Mouse (Mus musculus): ENCODE data around the gene Scn11a. TPM values are rescaled to one million over a fixed set of nuclear protein-coding genes. Genes with fewer than 3 reads are reported as not detected.

Gene Scn11a
- polyA plus RNA-seq, 1 experiment: 0.09 TPM

- no peaks in the 10 kb centered on the region for H3K36me3 ChIP-seq (ENCODE audit: control insufficient read depth, insufficient read depth, low read length)
- H3K27ac ChIP-seq (ENCODE audit: insufficient read depth, low read depth, low read length): no peak overlapping the region
- WGBS: 85% methylated on average over 3 of the region's 3 CpGs
- no peak overlapping the region for H3K4me3 ChIP-seq (ENCODE audit: low read depth, low read length)
- TF ChIP-seq POLR2A (IDR thresholded peaks at IDR 0.05; ENCODE audit: low read depth, low read length): no peak
- no peaks in the 10 kb centered on the region for H3K4me1 ChIP-seq (ENCODE audit: control insufficient read depth, insufficient read depth, insufficient read length, low read length)
- no peaks in the 10 kb centered on the region for H3K27me3 ChIP-seq (ENCODE audit: control insufficient read depth, insufficient read depth, low read length)
These were observed 65.0 kb downstream of the Scn11a start for GRCm38 (mm10) chr9:119760226-119760625.

- no peak overlapping the region for H3K4me3 ChIP-seq (ENCODE audit: low read depth, low read length)
- 78% methylated on average over 1 of the region's 1 CpGs for WGBS
- H3K36me3 ChIP-seq (ENCODE audit: control insufficient read depth, insufficient read depth, low read length): no peaks in the 10 kb centered on the region
- H3K4me1 ChIP-seq (ENCODE audit: control insufficient read depth, insufficient read depth, insufficient read length, low read length): no peaks in the 10 kb centered on the region
- H3K27ac ChIP-seq (ENCODE audit: insufficient read depth, low read depth, low read length): no peak overlapping the region
- TF ChIP-seq POLR2A (IDR thresholded peaks at IDR 0.05; ENCODE audit: low read depth, low read length): no peak
- TF ChIP-seq CTCF (IDR thresholded peaks at IDR 0.05; ENCODE audit: extremely low read depth, insufficient read length, insufficient replicate concordance, low read depth, low read length): no peak
- no peaks in the 10 kb centered on the region for H3K27me3 ChIP-seq (ENCODE audit: control insufficient read depth, insufficient read depth, low read length)
These were observed 65.8 kb downstream of the Scn11a start for GRCm38 (mm10) chr9:119759457-119759856.

GRCm38 (mm10) chr9:119751507-119751906, 73.7 kb downstream of the Scn11a start:
- H3K4me3 ChIP-seq (ENCODE audit: low read depth, low read length): no peak overlapping the region
- H3K27me3 ChIP-seq (ENCODE audit: control insufficient read depth, insufficient read depth, low read length): no peaks in the 10 kb centered on the region
- WGBS: 14% methylated on average over 5 of the region's 5 CpGs
- TF ChIP-seq CTCF (IDR thresholded peaks at IDR 0.05; ENCODE audit: extremely low read depth, insufficient read length, insufficient replicate concordance, low read depth, low read length): no peak
- no peak for TF ChIP-seq POLR2A (IDR thresholded peaks at IDR 0.05; ENCODE audit: low read depth, low read length)
- no peaks in the 10 kb centered on the region for H3K36me3 ChIP-seq (ENCODE audit: control insufficient read depth, insufficient read depth, low read length)
- no peak overlapping the region for H3K27ac ChIP-seq (ENCODE audit: insufficient read depth, low read depth, low read length)
- H3K4me1 ChIP-seq (ENCODE audit: control insufficient read depth, insufficient read depth, insufficient read length, low read length): no peaks in the 10 kb centered on the region

- Histone ChIP-seq H3K4me3 (ENCODE audit: low read depth, low read length) (no peak overlapping the region), H3K4me1 (ENCODE audit: control insufficient read depth, insufficient read depth, insufficient read length, low read length) (peaks cover 3% of the 10 kb centered on the region; the same call in 1 of the 2 replicates), H3K27me3 (ENCODE audit: control insufficient read depth, insufficient read depth, low read length) (no peaks in the 10 kb centered on the region), H3K36me3 (ENCODE audit: control insufficient read depth, insufficient read depth, low read length) (no peaks in the 10 kb centered on the region), H3K27ac (ENCODE audit: insufficient read depth, low read depth, low read length) (no peak overlapping the region)
- TF ChIP-seq POLR2A (IDR thresholded peaks at IDR 0.05; ENCODE audit: low read depth, low read length): no peak
- no peak for TF ChIP-seq CTCF (IDR thresholded peaks at IDR 0.05; ENCODE audit: extremely low read depth, insufficient read length, insufficient replicate concordance, low read depth, low read length)
- WGBS: 32% methylated on average over 9 of the region's 9 CpGs
These were observed 76.1 kb downstream of the Scn11a start for GRCm38 (mm10) chr9:119749112-119749511.

- no peak overlapping the region for H3K27ac ChIP-seq (ENCODE audit: insufficient read depth, low read depth, low read length)
- H3K36me3 ChIP-seq (ENCODE audit: control insufficient read depth, insufficient read depth, low read length): no peaks in the 10 kb centered on the region
- H3K27me3 ChIP-seq (ENCODE audit: control insufficient read depth, insufficient read depth, low read length): no peaks in the 10 kb centered on the region
- H3K4me3 ChIP-seq (ENCODE audit: low read depth, low read length): 0 out of 2 replicates have a peak overlapping the region, but pooled peaks have one; percentile 3
- no peak for TF ChIP-seq POLR2A (IDR thresholded peaks at IDR 0.05; ENCODE audit: low read depth, low read length)
- no peak for TF ChIP-seq CTCF (IDR thresholded peaks at IDR 0.05; ENCODE audit: extremely low read depth, insufficient read length, insufficient replicate concordance, low read depth, low read length)
- WGBS: 59% methylated on average over 4 of the region's 4 CpGs
- peaks cover 3% of the 10 kb centered on the region; the same call in 1 of the 2 replicates for H3K4me1 ChIP-seq (ENCODE audit: control insufficient read depth, insufficient read depth, insufficient read length, low read length)
These were observed 81.4 kb downstream of the Scn11a start for GRCm38 (mm10) chr9:119743900-119744299.

GRCm38 (mm10) chr9:119743312-119743711, 81.9 kb downstream of the Scn11a start:
- Histone ChIP-seq H3K27ac (ENCODE audit: insufficient read depth, low read depth, low read length) (no peak overlapping the region), H3K27me3 (ENCODE audit: control insufficient read depth, insufficient read depth, low read length) (no peaks in the 10 kb centered on the region), H3K4me3 (ENCODE audit: low read depth, low read length) (no peak overlapping the region), H3K4me1 (ENCODE audit: control insufficient read depth, insufficient read depth, insufficient read length, low read length) (peaks cover 3% of the 10 kb centered on the region; the same call in 1 of the 2 replicates), H3K36me3 (ENCODE audit: control insufficient read depth, insufficient read depth, low read length) (no peaks in the 10 kb centered on the region)
- WGBS: 74% methylated on average over 3 of the region's 3 CpGs
- no peak for TF ChIP-seq CTCF (IDR thresholded peaks at IDR 0.05; ENCODE audit: extremely low read depth, insufficient read length, insufficient replicate concordance, low read depth, low read length)
- TF ChIP-seq POLR2A (IDR thresholded peaks at IDR 0.05; ENCODE audit: low read depth, low read length): no peak

- 31% methylated on average over 5 of the region's 5 CpGs for WGBS
- no peaks in the 10 kb centered on the region for H3K27me3 ChIP-seq (ENCODE audit: control insufficient read depth, insufficient read depth, low read length)
- no peak overlapping the region for H3K4me3 ChIP-seq (ENCODE audit: low read depth, low read length)
- TF ChIP-seq CTCF (IDR thresholded peaks at IDR 0.05; ENCODE audit: extremely low read depth, insufficient read length, insufficient replicate concordance, low read depth, low read length): no peak
- no peak for TF ChIP-seq POLR2A (IDR thresholded peaks at IDR 0.05; ENCODE audit: low read depth, low read length)
- H3K4me1 ChIP-seq (ENCODE audit: control insufficient read depth, insufficient read depth, insufficient read length, low read length): peaks cover 3% of the 10 kb centered on the region; the same call in 1 of the 2 replicates
- no peak overlapping the region for H3K27ac ChIP-seq (ENCODE audit: insufficient read depth, low read depth, low read length)
- H3K36me3 ChIP-seq (ENCODE audit: control insufficient read depth, insufficient read depth, low read length): no peaks in the 10 kb centered on the region
These were observed 84.0 kb downstream of the Scn11a start for GRCm38 (mm10) chr9:119741101-119741786.
